Mouse (Mus musculus): ENCODE results near the gene Rslcan18. TPM values are rescaled to one million over a fixed set of nuclear protein-coding genes. Genes with fewer than 3 reads are reported as not detected.

Gene Rslcan18
- polyA plus RNA-seq, 1 experiment = 0.24 TPM

Other genes with a start within 250 kb of the Rslcan18 start
- gene Gm10767, start 211.3 kb downstream of the Rslcan18 start, polyA plus RNA-seq (2012; rRNA removed) = 3.0 and 3.2 TPM in 2 replicates
- gene Zfp712, start 55.1 kb downstream of the Rslcan18 start, polyA plus RNA-seq (2012; rRNA removed) = 2.6 and 2.8 TPM in 2 replicates
- gene Zfp708, start 18.3 kb downstream of the Rslcan18 start, polyA plus RNA-seq (2012; rRNA removed) = 3.0 and 3.7 TPM in 2 replicates
- 1.6 and 2.0 TPM in 2 replicates for gene Gm28557, start 7.7 kb downstream of the Rslcan18 start, polyA plus RNA-seq (2012; rRNA removed)
- gene Zfp759, start 5.4 kb upstream of the Rslcan18 start, polyA plus RNA-seq (2012; rRNA removed) = 3.0 and 3.4 TPM in 2 replicates
- gene Rsl1, start 56.9 kb upstream of the Rslcan18 start, polyA plus RNA-seq (2012; rRNA removed) = 3.3 and 3.4 TPM in 2 replicates
- 1.6 TPM in 2 replicates for gene Zfp455, start 78.2 kb upstream of the Rslcan18 start, polyA plus RNA-seq (2012; rRNA removed)
- 3.5 and 3.8 TPM in 2 replicates for gene Zfp458, start 162.2 kb upstream of the Rslcan18 start, polyA plus RNA-seq (2012; rRNA removed)
- 3.0 and 3.7 TPM in 2 replicates for gene Zfp457, start 190.2 kb upstream of the Rslcan18 start, polyA plus RNA-seq (2012; rRNA removed)
- gene Zfp595, start 216.3 kb upstream of the Rslcan18 start, polyA plus RNA-seq (2012; rRNA removed) = 2.5 and 2.7 TPM in 2 replicates
- gene Gm28044, start 244.3 kb upstream of the Rslcan18 start, polyA plus RNA-seq (2012; rRNA removed) = not detected in 2 replicates
- 0.48 TPM in 2 replicates for gene Zfp953, start 244.3 kb upstream of the Rslcan18 start, polyA plus RNA-seq (2012; rRNA removed)